Mouse (Mus musculus): ENCODE results near the gene Gria4. TPM values are rescaled to one million over a fixed set of nuclear protein-coding genes. Genes with fewer than 3 reads are reported as not detected.

The Gria4 gene
- polyA plus RNA-seq, 1 experiment = 0.19 TPM

- H3K4me3 ChIP-seq (ENCODE audit: low read depth, low read length) = no peak overlapping the region
- 79% methylated on average over 1 of the region's 1 CpGs for WGBS
- H3K27ac ChIP-seq (ENCODE audit: insufficient read depth, low read depth, low read length) = no peak overlapping the region
- no peaks in the 10 kb centered on the region for H3K27me3 ChIP-seq (ENCODE audit: control insufficient read depth, insufficient read depth, low read length)
- TF ChIP-seq CTCF (IDR thresholded peaks at IDR 0.05; ENCODE audit: extremely low read depth, insufficient read length, insufficient replicate concordance, low read depth, low read length) (no peak), POLR2A (IDR thresholded peaks at IDR 0.05; ENCODE audit: low read depth, low read length) (no peak)
- no peaks in the 10 kb centered on the region for H3K36me3 ChIP-seq (ENCODE audit: control insufficient read depth, insufficient read depth, low read length)
- no peaks in the 10 kb centered on the region for H3K4me1 ChIP-seq (ENCODE audit: control insufficient read depth, insufficient read depth, insufficient read length, low read length)
These were observed 141.7 kb downstream of the Gria4 start for GRCm38 (mm10) chr9:4654333-4654732.

- WGBS = 64% methylated on average over 2 of the region's 2 CpGs
- Histone ChIP-seq H3K4me3 (ENCODE audit: low read depth, low read length) (no peak overlapping the region), H3K27me3 (ENCODE audit: control insufficient read depth, insufficient read depth, low read length) (no peaks in the 10 kb centered on the region), H3K36me3 (ENCODE audit: control insufficient read depth, insufficient read depth, low read length) (no peaks in the 10 kb centered on the region), H3K4me1 (ENCODE audit: control insufficient read depth, insufficient read depth, insufficient read length, low read length) (no peaks in the 10 kb centered on the region), H3K27ac (ENCODE audit: insufficient read depth, low read depth, low read length) (no peak overlapping the region)
- no peak for TF ChIP-seq POLR2A (IDR thresholded peaks at IDR 0.05; ENCODE audit: low read depth, low read length)
- TF ChIP-seq CTCF (IDR thresholded peaks at IDR 0.05; ENCODE audit: extremely low read depth, insufficient read length, insufficient replicate concordance, low read depth, low read length) = no peak
These were observed 156.7 kb downstream of the Gria4 start for GRCm38 (mm10) chr9:4639192-4639900.

GRCm38 (mm10) chr9:4631910-4632309, 164.1 kb downstream of the Gria4 start:
- Histone ChIP-seq H3K27me3 (ENCODE audit: control insufficient read depth, insufficient read depth, low read length) (no peaks in the 10 kb centered on the region), H3K27ac (ENCODE audit: insufficient read depth, low read depth, low read length) (no peak overlapping the region)
- 68% methylated on average over 4 of the region's 4 CpGs for WGBS

GRCm38 (mm10) chr9:4615286-4615685, 180.7 kb downstream of the Gria4 start:
- no peak for TF ChIP-seq CTCF (IDR thresholded peaks at IDR 0.05; ENCODE audit: extremely low read depth, insufficient read length, insufficient replicate concordance, low read depth, low read length)
- no peak for TF ChIP-seq POLR2A (IDR thresholded peaks at IDR 0.05; ENCODE audit: low read depth, low read length)
- Histone ChIP-seq H3K27ac (ENCODE audit: insufficient read depth, low read depth, low read length) (no peak overlapping the region), H3K4me3 (ENCODE audit: low read depth, low read length) (no peak overlapping the region), H3K4me1 (ENCODE audit: control insufficient read depth, insufficient read depth, insufficient read length, low read length) (no peaks in the 10 kb centered on the region), H3K36me3 (ENCODE audit: control insufficient read depth, insufficient read depth, low read length) (no peaks in the 10 kb centered on the region), H3K27me3 (ENCODE audit: control insufficient read depth, insufficient read depth, low read length) (no peaks in the 10 kb centered on the region)

More at GRCm38 (mm10) chr9:4631910-4632309, 164.1 kb downstream of the Gria4 start:
- Histone ChIP-seq H3K36me3 (ENCODE audit: control insufficient read depth, insufficient read depth, low read length) (no peaks in the 10 kb centered on the region), H3K4me1 (ENCODE audit: control insufficient read depth, insufficient read depth, insufficient read length, low read length) (no peaks in the 10 kb centered on the region), H3K4me3 (ENCODE audit: low read depth, low read length) (no peak overlapping the region)
- TF ChIP-seq POLR2A (IDR thresholded peaks at IDR 0.05; ENCODE audit: low read depth, low read length) = no peak
- TF ChIP-seq CTCF (IDR thresholded peaks at IDR 0.05; ENCODE audit: extremely low read depth, insufficient read length, insufficient replicate concordance, low read depth, low read length) = no peak

GRCm38 (mm10) chr9:4605354-4605753, 190.7 kb downstream of the Gria4 start:
- TF ChIP-seq POLR2A (IDR thresholded peaks at IDR 0.05; ENCODE audit: low read depth, low read length) = no peak
- TF ChIP-seq CTCF (IDR thresholded peaks at IDR 0.05; ENCODE audit: extremely low read depth, insufficient read length, insufficient replicate concordance, low read depth, low read length) = no peak
- H3K4me1 ChIP-seq (ENCODE audit: control insufficient read depth, insufficient read depth, insufficient read length, low read length) = no peaks in the 10 kb centered on the region
- H3K27ac ChIP-seq (ENCODE audit: insufficient read depth, low read depth, low read length) = no peak overlapping the region
- H3K4me3 ChIP-seq (ENCODE audit: low read depth, low read length) = no peak overlapping the region
- no peaks in the 10 kb centered on the region for H3K36me3 ChIP-seq (ENCODE audit: control insufficient read depth, insufficient read depth, low read length)
- no peaks in the 10 kb centered on the region for H3K27me3 ChIP-seq (ENCODE audit: control insufficient read depth, insufficient read depth, low read length)
- WGBS = 86% methylated on average over 3 of the region's 3 CpGs

GRCm38 (mm10) chr9:4604236-4604635, 191.8 kb downstream of the Gria4 start:
- H3K4me1 ChIP-seq (ENCODE audit: control insufficient read depth, insufficient read depth, insufficient read length, low read length) = no peaks in the 10 kb centered on the region
- H3K27me3 ChIP-seq (ENCODE audit: control insufficient read depth, insufficient read depth, low read length) = no peaks in the 10 kb centered on the region
- H3K4me3 ChIP-seq (ENCODE audit: low read depth, low read length) = no peak overlapping the region
- no peak overlapping the region for H3K27ac ChIP-seq (ENCODE audit: insufficient read depth, low read depth, low read length)
- H3K36me3 ChIP-seq (ENCODE audit: control insufficient read depth, insufficient read depth, low read length) = no peaks in the 10 kb centered on the region
- TF ChIP-seq POLR2A (IDR thresholded peaks at IDR 0.05; ENCODE audit: low read depth, low read length) (no peak), CTCF (IDR thresholded peaks at IDR 0.05; ENCODE audit: extremely low read depth, insufficient read length, insufficient replicate concordance, low read depth, low read length) (no peak)

GRCm38 (mm10) chr9:4601788-4602187, 194.2 kb downstream of the Gria4 start:
- Histone ChIP-seq H3K36me3 (ENCODE audit: control insufficient read depth, insufficient read depth, low read length) (no peaks in the 10 kb centered on the region), H3K27me3 (ENCODE audit: control insufficient read depth, insufficient read depth, low read length) (no peaks in the 10 kb centered on the region), H3K4me3 (ENCODE audit: low read depth, low read length) (no peak overlapping the region), H3K4me1 (ENCODE audit: control insufficient read depth, insufficient read depth, insufficient read length, low read length) (no peaks in the 10 kb centered on the region), H3K27ac (ENCODE audit: insufficient read depth, low read depth, low read length) (no peak overlapping the region)
- TF ChIP-seq CTCF (IDR thresholded peaks at IDR 0.05; ENCODE audit: extremely low read depth, insufficient read length, insufficient replicate concordance, low read depth, low read length) = no peak
- no peak for TF ChIP-seq POLR2A (IDR thresholded peaks at IDR 0.05; ENCODE audit: low read depth, low read length)
- 78% methylated on average over 2 of the region's 2 CpGs for WGBS

All from small intestine, adult 2 months (tissue).